Mouse (Mus musculus): ENCODE data around the gene 1700007K13Rik. TPM values are rescaled to one million over a fixed set of nuclear protein-coding genes. Genes with fewer than 3 reads are reported as not detected.

The 1700007K13Rik gene
- total RNA-seq, 4 experiments from 2014 or later = 3.5 to 7.4 (median 4.8) TPM

GRCm38 (mm10) chr2:28470591-28470990 is 4.5 kb upstream of the 1700007K13Rik start:
- no peak for DNase-seq (ENCODE audit: low spot score in 2 of 2)

- DNase-seq (ENCODE audit: low spot score in 2 of 2) = no peak
Measured at GRCm38 (mm10) chr2:28469461-28469860, 3.3 kb upstream of the 1700007K13Rik start.

- no peak for DNase-seq (ENCODE audit: low spot score in 2 of 2)
Measured at GRCm38 (mm10) chr2:28468486-28469225, 2.5 kb upstream of the 1700007K13Rik start.

GRCm38 (mm10) chr2:28467860-28468485 is 1.8 kb upstream of the 1700007K13Rik start, which contains the start of gene Mrps2:
Gene Mrps2 (plus strand): TSS chr2:28468066.
- peak; percentile 70 to 80 for DNase-seq (ENCODE audit: low spot score in 2 of 2)

- no peak for DNase-seq (ENCODE audit: low spot score in 2 of 2)
Measured at GRCm38 (mm10) chr2:28464919-28465318, 1.2 kb downstream of the 1700007K13Rik start.

GRCm38 (mm10) chr2:28463919-28464318 is 2.2 kb downstream of the 1700007K13Rik start:
- DNase-seq (ENCODE audit: low spot score in 2 of 2) = peak in 1 of 2 experiments; percentile 76

- no peak for DNase-seq (ENCODE audit: low spot score in 2 of 2)
Measured at GRCm38 (mm10) chr2:28456616-28457015, 9.5 kb downstream of the 1700007K13Rik start.

- no peak for DNase-seq (ENCODE audit: low spot score in 2 of 2)
Measured at GRCm38 (mm10) chr2:28453539-28453938, 12.6 kb downstream of the 1700007K13Rik start.

- DNase-seq (ENCODE audit: low spot score in 2 of 2) = no peak
Measured at GRCm38 (mm10) chr2:28451663-28452062, 14.5 kb downstream of the 1700007K13Rik start.

- no peak for DNase-seq (ENCODE audit: low spot score in 2 of 2)
Measured at GRCm38 (mm10) chr2:28447315-28447670, 18.8 kb downstream of the 1700007K13Rik start.

GRCm38 (mm10) chr2:28446515-28447314 is 19.4 kb downstream of the 1700007K13Rik start, which contains the start of gene Ppp1r26:
Gene Ppp1r26 (plus strand): TSS chr2:28446800.
- peak in 1 of 2 experiments; percentile 38 for DNase-seq (ENCODE audit: low spot score in 2 of 2)

- DNase-seq (ENCODE audit: low spot score in 2 of 2) = no peak
Measured at GRCm38 (mm10) chr2:28446181-28446514, 20.0 kb downstream of the 1700007K13Rik start.

- no peak for DNase-seq (ENCODE audit: low spot score in 2 of 2)
Measured at GRCm38 (mm10) chr2:28445082-28445481, 21.1 kb downstream of the 1700007K13Rik start.

GRCm38 (mm10) chr2:28440842-28441241 is 25.3 kb downstream of the 1700007K13Rik start:
- no peak for DNase-seq (ENCODE audit: low spot score in 2 of 2)

- no peak for DNase-seq (ENCODE audit: low spot score in 2 of 2)
Measured at GRCm38 (mm10) chr2:28435401-28435800, 30.7 kb downstream of the 1700007K13Rik start.

GRCm38 (mm10) chr2:28433512-28433911 is 32.6 kb downstream of the 1700007K13Rik start:
- DNase-seq (ENCODE audit: low spot score in 2 of 2) = no peak

- DNase-seq (ENCODE audit: low spot score in 2 of 2) = no peak
Measured at GRCm38 (mm10) chr2:28432811-28433210, 33.3 kb downstream of the 1700007K13Rik start.

- DNase-seq (ENCODE audit: low spot score in 2 of 2) = no peak
Measured at GRCm38 (mm10) chr2:28430846-28431245, 35.3 kb downstream of the 1700007K13Rik start.

- no peak for DNase-seq (ENCODE audit: low spot score in 2 of 2)
Measured at GRCm38 (mm10) chr2:28427226-28427625, 38.9 kb downstream of the 1700007K13Rik start.

- DNase-seq (ENCODE audit: low spot score in 2 of 2) = no peak
Measured at GRCm38 (mm10) chr2:28423167-28423566, 43.0 kb downstream of the 1700007K13Rik start.

GRCm38 (mm10) chr2:28419898-28420297 is 46.2 kb downstream of the 1700007K13Rik start:
- peak; percentile 87 to 98 for DNase-seq (ENCODE audit: low spot score in 2 of 2)

- DNase-seq (ENCODE audit: low spot score in 2 of 2) = peak; percentile 83 to 95
Measured at GRCm38 (mm10) chr2:28418034-28418433, 48.1 kb downstream of the 1700007K13Rik start.

Data from layer of hippocampus, adult 8-10 months (tissue).